Mouse (Mus musculus) hindbrain, embryonic 11.5 days (tissue): Measurements from ENCODE around the gene Kcnk15. TPM values are rescaled to one million over a fixed set of nuclear protein-coding genes. Genes with fewer than 3 reads are reported as not detected.
A peak's percentile ranks its signal among the peaks of the same experiment; 100 is the strongest.

Experiments
- ATAC-seq: fragments of 200-750 bp; cut with Nextera tagmentation; 2 replicates; pipeline ENCODE4 v1.8.0; 2017; ENCODE audit warnings: mild to moderate bottlenecking, moderate TSS enrichment, moderate library complexity; ENCODE audit not compliant: low FRiP score
- DNase-seq: peaks from one replicate; pipeline ENCODE4 v3.0.0-alpha.2; 2015; ENCODE audit warnings: low spot score
- H3K27ac ChIP-seq: fragments of 300-500 bp; sonication (generic); 2 replicates; pipeline ENCODE4 v1.5.1; 2014; ENCODE audit warnings: mild to moderate bottlenecking, low read depth, low read length
- H3K27me3 ChIP-seq: fragments of 300-500 bp; sonication (generic); 2 replicates; pipeline ENCODE4 v1.6.1; 2014; ENCODE audit warnings: mild to moderate bottlenecking, low read length, moderate library complexity, mixed read lengths; ENCODE audit not compliant: control insufficient read depth, insufficient read depth
- H3K36me3 ChIP-seq: fragments of 300-500 bp; sonication (generic); 2 replicates; pipeline ENCODE4 v1.6.1; 2014; ENCODE audit warnings: mild to moderate bottlenecking, low read length, moderate library complexity, mixed read lengths; ENCODE audit not compliant: control insufficient read depth, insufficient read depth
- H3K4me1 ChIP-seq: fragments of 300-500 bp; sonication (generic); replicated peaks from 2 replicates; pipeline ENCODE4 v1.6.1; 2014; ENCODE audit warnings: low read length, mixed read lengths; ENCODE audit not compliant: control insufficient read depth, insufficient read depth
- H3K4me2 ChIP-seq: fragments of 300-500 bp; sonication (generic); replicated peaks from 2 replicates; pipeline ENCODE4 v1.6.1; 2014; ENCODE audit warnings: mild to moderate bottlenecking, low read depth, low read length
- H3K4me3 ChIP-seq: fragments of 300-500 bp; sonication (generic); 2 replicates; pipeline ENCODE4 v1.5.1; 2014; ENCODE audit warnings: low read depth, low read length
- H3K9ac ChIP-seq: fragments of 300-500 bp; sonication (generic); 2 replicates; pipeline ENCODE4 v1.6.1; 2014; ENCODE audit warnings: low read depth, low read length
- H3K9me3 ChIP-seq: fragments of 300-500 bp; sonication (generic); 2 replicates; pipeline ENCODE4 v1.6.1; 2016; ENCODE audit warnings: low read length; ENCODE audit not compliant: control insufficient read depth
- WGBS: fragments of 180-500 bp; shearing (Covaris S2); extraction: QIAGEN DNeasy Blood & Tissue Kit; methylation state at CpG from one replicate; pipeline ENCODE4 v1.1.7; 2014; 5-methylcytosine and 5-hydroxymethylcytosine counted together
- polyA plus RNA-seq: library from polyadenylated mRNA; unstranded; fragments of >200 nt; fragmentation: Nextera tagmentation; extraction: Ambion mirVana; gene quantifications from 2 replicates; pipeline ENCODE4 v1.2.1, GENCODE M21; 2014

Kcnk15 gene
- polyA plus RNA-seq, 1 experiment from 2014 or later, result not detected

GRCm38 (mm10) chr2:163882859-163883652, 29.6 kb downstream of the Kcnk15 start:
- ATAC-seq (no peak), DNase-seq (no peak)

GRCm38 (mm10) chr2:163889411-163889810, 36.0 kb downstream of the Kcnk15 start:
- 40% methylated on average over 6 of the region's 6 CpGs for WGBS
- H3K9ac ChIP-seq, result no peak overlapping the region
- ATAC-seq (no peak), DNase-seq (peak; percentile 39)
- no peak overlapping the region for H3K4me2 ChIP-seq
- no peaks in the 10 kb centered on the region for H3K27me3 ChIP-seq
- no peaks in the 10 kb centered on the region for H3K4me1 ChIP-seq
- H3K36me3 ChIP-seq, result no peaks in the 10 kb centered on the region
- H3K9me3 ChIP-seq, result no peaks in the 10 kb centered on the region
- H3K27ac ChIP-seq, result no peak overlapping the region
- H3K4me3 ChIP-seq, result no peak overlapping the region

More at GRCm38 (mm10) chr2:163882859-163883652, 29.6 kb downstream of the Kcnk15 start:
- Histone ChIP-seq H3K27ac (no peak overlapping the region), H3K9ac (no peak overlapping the region), H3K9me3 (no peaks in the 10 kb centered on the region), H3K4me3 (no peak overlapping the region), H3K4me1 (no peaks in the 10 kb centered on the region), H3K27me3 (no peaks in the 10 kb centered on the region), H3K36me3 (no peaks in the 10 kb centered on the region), H3K4me2 (no peak overlapping the region)
- 66% methylated on average over 17 of the region's 17 CpGs for WGBS

DNA sequence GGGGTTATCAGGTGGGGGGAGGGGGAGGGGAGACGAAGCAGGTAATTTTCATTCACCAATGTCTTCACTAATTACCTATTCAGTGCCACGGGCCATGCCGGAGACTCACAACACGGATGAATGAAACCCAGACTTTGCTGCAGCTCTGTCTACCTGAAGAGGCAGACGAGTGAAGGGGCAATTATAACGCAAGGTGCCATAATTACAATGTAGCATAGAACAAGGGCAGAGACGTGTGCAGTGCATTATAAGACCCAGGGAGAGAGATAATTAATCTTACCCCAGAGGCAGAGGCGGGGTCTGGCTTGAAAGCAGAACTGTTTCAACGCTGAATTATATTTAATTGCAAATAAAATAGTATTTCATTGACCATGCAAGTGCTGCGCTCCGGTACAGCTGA, 37.1 kb downstream of the Kcnk15 start:
- DNase-seq (no peak), ATAC-seq (no peak)
- no peaks in the 10 kb centered on the region for H3K9me3 ChIP-seq
- no peaks in the 10 kb centered on the region for H3K27me3 ChIP-seq
- no peaks in the 10 kb centered on the region for H3K4me1 ChIP-seq
- no peak overlapping the region for H3K4me3 ChIP-seq
- WGBS, result 75% methylated on average over 11 of the region's 11 CpGs
- no peak overlapping the region for H3K4me2 ChIP-seq
- H3K36me3 ChIP-seq, result no peaks in the 10 kb centered on the region
- H3K9ac ChIP-seq, result no peak overlapping the region
- no peak overlapping the region for H3K27ac ChIP-seq

DNA sequence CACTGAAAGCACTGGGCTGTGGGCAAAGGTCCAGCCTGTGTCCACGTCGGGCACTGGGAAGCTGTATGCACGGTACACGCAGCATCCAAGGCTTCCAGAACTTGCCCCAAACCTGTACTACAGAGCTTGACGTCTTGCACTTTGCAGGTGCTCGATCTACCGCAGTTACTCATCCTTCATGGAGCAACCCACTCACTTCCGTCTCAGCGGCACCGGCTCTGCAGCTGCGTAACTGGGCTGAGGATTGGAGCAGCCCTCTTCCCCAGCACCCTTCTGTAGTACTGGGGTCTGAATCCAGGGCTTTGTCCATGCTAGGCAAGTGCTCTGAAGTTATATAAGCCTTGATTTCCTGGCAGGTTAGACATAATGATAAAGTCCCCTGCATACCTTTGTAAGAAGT, 37.8 kb downstream of the Kcnk15 start:
- Histone ChIP-seq H3K4me1 (no peaks in the 10 kb centered on the region), H3K9me3 (no peaks in the 10 kb centered on the region), H3K4me3 (no peak overlapping the region), H3K36me3 (no peaks in the 10 kb centered on the region), H3K27ac (no peak overlapping the region), H3K4me2 (no peak overlapping the region), H3K27me3 (no peaks in the 10 kb centered on the region), H3K9ac (no peak overlapping the region)
- no peak for ATAC-seq
- WGBS, result 94% methylated on average over 11 of the region's 11 CpGs
- DNase-seq, result no peak

GRCm38 (mm10) chr2:163893446-163894370, 40.3 kb downstream of the Kcnk15 start:
- ATAC-seq (no peak), DNase-seq (no peak)
- Histone ChIP-seq H3K27ac (no peak overlapping the region), H3K4me3 (no peak overlapping the region), H3K9ac (no peak overlapping the region), H3K9me3 (no peaks in the 10 kb centered on the region), H3K4me2 (no peak overlapping the region), H3K27me3 (no peaks in the 10 kb centered on the region), H3K36me3 (no peaks in the 10 kb centered on the region), H3K4me1 (no peaks in the 10 kb centered on the region)
- WGBS, result 67% methylated on average over 7 of the region's 7 CpGs

- no peaks in the 10 kb centered on the region for H3K27me3 ChIP-seq
- no peak overlapping the region for H3K27ac ChIP-seq
- no peak for DNase-seq
- H3K4me3 ChIP-seq, result no peak overlapping the region
- H3K4me2 ChIP-seq, result no peak overlapping the region
- H3K9ac ChIP-seq, result no peak overlapping the region
- H3K36me3 ChIP-seq, result no peaks in the 10 kb centered on the region
- no peaks in the 10 kb centered on the region for H3K9me3 ChIP-seq
- WGBS, result 62% methylated on average over 2 of the region's 2 CpGs
- ATAC-seq, result no peak
- no peaks in the 10 kb centered on the region for H3K4me1 ChIP-seq
These were observed 41.7 kb downstream of the Kcnk15 start for GRCm38 (mm10) chr2:163895156-163895555.

- Histone ChIP-seq H3K9me3 (no peaks in the 10 kb centered on the region), H3K4me2 (no peak overlapping the region), H3K27me3 (no peaks in the 10 kb centered on the region), H3K36me3 (no peaks in the 10 kb centered on the region), H3K4me3 (no peak overlapping the region), H3K4me1 (no peaks in the 10 kb centered on the region), H3K27ac (no peak overlapping the region), H3K9ac (no peak overlapping the region)
- WGBS, result 94% methylated on average over 7 of the region's 7 CpGs
- no peak for ATAC-seq
- DNase-seq, result no peak
These were observed 43.6 kb downstream of the Kcnk15 start for GRCm38 (mm10) chr2:163897026-163897425.

DNA sequence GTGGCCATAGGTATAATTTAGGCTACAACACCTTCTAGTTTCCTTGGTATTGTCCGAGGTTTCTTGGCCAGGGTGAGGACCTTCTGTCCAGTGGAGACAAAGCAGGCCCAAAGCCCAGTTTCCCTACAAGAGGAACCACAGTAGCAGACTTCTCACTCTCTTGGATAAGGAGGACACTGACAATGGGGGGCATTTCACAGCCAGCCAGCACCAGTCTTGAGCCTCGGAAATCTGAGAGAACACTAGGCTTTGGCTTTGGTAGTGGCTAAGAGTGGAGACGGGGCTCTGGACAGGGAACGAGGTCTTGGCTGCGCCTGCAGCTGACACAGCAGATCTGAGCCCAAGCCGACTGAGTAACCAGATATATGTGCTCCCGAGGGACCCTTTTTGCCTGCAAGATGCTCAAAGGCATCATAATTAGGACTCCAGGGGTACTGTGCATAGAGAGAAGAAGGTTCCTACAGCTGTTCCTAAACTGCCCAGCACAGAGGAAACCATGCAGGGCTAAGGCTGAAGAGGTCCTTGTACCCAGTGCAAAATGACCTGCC, 44.6 kb downstream of the Kcnk15 start:
- WGBS, result 85% methylated on average over 7 of the region's 7 CpGs

More for the DNA sequence above, 44.6 kb downstream of the Kcnk15 start:
- Histone ChIP-seq H3K27me3 (no peaks in the 10 kb centered on the region), H3K27ac (no peak overlapping the region), H3K36me3 (no peaks in the 10 kb centered on the region), H3K4me1 (no peaks in the 10 kb centered on the region), H3K9ac (no peak overlapping the region), H3K9me3 (no peaks in the 10 kb centered on the region), H3K4me3 (no peak overlapping the region), H3K4me2 (no peak overlapping the region)
- DNase-seq (no peak), ATAC-seq (no peak)
